Mouse (Mus musculus): ENCODE measurements around the gene Slc1a3. TPM values are rescaled to one million over a fixed set of nuclear protein-coding genes. Genes with fewer than 3 reads are reported as not detected.
A peak's percentile ranks its signal among the peaks of the same experiment; 100 is the strongest.

The Slc1a3 gene
- total and polyA plus RNA-seq, 3 experiments = 1.6 to 2.5 (median 1.9) TPM

DNA sequence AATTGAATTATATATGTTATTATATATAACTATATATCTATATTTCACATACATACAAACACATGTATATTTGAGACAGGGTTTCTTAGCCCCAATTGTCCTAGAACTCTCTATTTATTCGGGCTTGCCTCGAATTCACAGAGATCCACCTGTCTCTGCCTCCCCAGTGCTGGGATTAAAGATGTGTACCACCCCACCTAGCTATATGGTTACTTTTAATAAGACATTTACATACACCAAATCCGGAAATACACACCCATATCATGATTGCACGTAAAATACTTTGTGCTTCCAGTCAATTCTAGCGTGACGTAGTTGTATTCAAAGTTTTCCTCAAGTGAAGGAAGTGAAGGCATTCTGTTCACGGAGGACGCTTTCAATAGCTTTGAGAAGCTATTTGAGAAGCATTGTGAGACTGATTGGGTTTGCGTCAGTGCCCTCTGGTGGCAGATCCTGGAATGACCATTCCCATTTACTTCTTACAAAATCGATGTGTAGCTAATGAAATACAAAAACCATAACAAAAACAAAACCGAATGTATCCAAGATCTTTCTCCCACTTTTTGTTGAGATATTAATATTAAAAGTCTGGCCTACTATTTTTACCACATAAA, 121.0 kb downstream of the Slc1a3 start:
- Histone ChIP-seq H3K4me3 (no peak overlapping the region), H3K9ac (ENCODE audit: low read depth, low read length) (no peak overlapping the region), H3K4me1 (ENCODE audit: control insufficient read depth, insufficient read depth, low read length) (no peaks in the 10 kb centered on the region), H3K79me2 (replicated peaks; ENCODE audit: control insufficient read depth, insufficient read depth, low read length) (no peaks in the 10 kb centered on the region), H3K27ac (no peak overlapping the region), H3K27me3 (ENCODE audit: control insufficient read depth, insufficient read depth, low read length) (no peaks in the 10 kb centered on the region), H3K36me3 (ENCODE audit: control insufficient read depth, insufficient read depth, low read length) (no peaks in the 10 kb centered on the region)
- WGBS = 11% methylated on average over 11 of the region's 11 CpGs
- intact Hi-C loops (cut with DNase I) = loop anchor here (1.0 to 2.0 kb wide), 2 partner anchors 137 to 207 kb away; no protein-coding TSS in a partner anchor
- peak; percentile 44 to 72 for DNase-seq
- TF ChIP-seq POLR2A (IDR thresholded peaks at IDR 0.05; ENCODE audit: insufficient read depth, low read depth, low read length) (no peak), EP300 (IDR thresholded peaks at IDR 0.05; ENCODE audit: insufficient read depth, low read depth, low read length) (no peak), CTCF (IDR thresholded peaks at IDR 0.05) (no peak; the same call in 1 of the 2 replicates)

DNA sequence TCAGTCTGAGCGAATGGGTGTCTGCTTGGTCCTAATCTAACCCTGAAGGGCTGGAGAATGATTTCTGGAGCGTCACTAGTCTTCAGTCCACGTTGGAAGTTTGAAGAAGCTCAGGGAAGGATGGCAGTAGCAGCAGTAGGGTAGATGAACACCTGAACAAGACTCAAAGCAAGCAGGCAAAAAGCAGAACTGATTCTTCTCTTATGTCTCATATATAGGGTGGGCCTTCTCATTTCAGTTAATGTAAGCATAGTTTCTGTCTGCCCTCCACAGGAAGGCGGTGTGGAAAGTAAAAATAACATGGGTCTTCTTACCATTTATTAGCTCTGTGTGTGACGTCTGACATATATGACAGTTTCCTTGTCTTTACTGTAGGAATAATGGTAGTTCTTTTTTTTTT, 122.5 kb downstream of the Slc1a3 start:
- 91% methylated on average over 5 of the region's 5 CpGs for WGBS
- TF ChIP-seq POLR2A (IDR thresholded peaks at IDR 0.05; ENCODE audit: insufficient read depth, low read depth, low read length) (no peak), CTCF (IDR thresholded peaks at IDR 0.05) (no peak), EP300 (IDR thresholded peaks at IDR 0.05; ENCODE audit: insufficient read depth, low read depth, low read length) (no peak)
- Histone ChIP-seq H3K4me1 (ENCODE audit: control insufficient read depth, insufficient read depth, low read length) (no peaks in the 10 kb centered on the region), H3K27me3 (ENCODE audit: control insufficient read depth, insufficient read depth, low read length) (no peaks in the 10 kb centered on the region), H3K9ac (ENCODE audit: low read depth, low read length) (no peak overlapping the region), H3K36me3 (ENCODE audit: control insufficient read depth, insufficient read depth, low read length) (no peaks in the 10 kb centered on the region), H3K4me3 (no peak overlapping the region), H3K79me2 (replicated peaks; ENCODE audit: control insufficient read depth, insufficient read depth, low read length) (no peaks in the 10 kb centered on the region), H3K27ac (no peak overlapping the region)
- no peak for DNase-seq
- intact Hi-C loops (cut with DNase I) = loop anchor here (2.0 kb wide), 1 partner anchor 205 kb away; no protein-coding TSS in a partner anchor

- TF ChIP-seq CTCF (IDR thresholded peaks at IDR 0.05) = no peak
- TF ChIP-seq EP300 (IDR thresholded peaks at IDR 0.05; ENCODE audit: insufficient read depth, low read depth, low read length) = no peak
- no peak for TF ChIP-seq POLR2A (IDR thresholded peaks at IDR 0.05; ENCODE audit: insufficient read depth, low read depth, low read length)
- WGBS = 88% methylated on average over 9 of the region's 9 CpGs
- DNase-seq = no peak
- Histone ChIP-seq H3K9ac (ENCODE audit: low read depth, low read length) (no peak overlapping the region), H3K4me1 (ENCODE audit: control insufficient read depth, insufficient read depth, low read length) (no peaks in the 10 kb centered on the region), H3K4me3 (no peak overlapping the region), H3K27me3 (ENCODE audit: control insufficient read depth, insufficient read depth, low read length) (no peaks in the 10 kb centered on the region), H3K27ac (no peak overlapping the region), H3K79me2 (replicated peaks; ENCODE audit: control insufficient read depth, insufficient read depth, low read length) (no peaks in the 10 kb centered on the region), H3K36me3 (ENCODE audit: control insufficient read depth, insufficient read depth, low read length) (no peaks in the 10 kb centered on the region)
- intact Hi-C loops (cut with DNase I) = no loop called here
Observed at GRCm38 (mm10) chr15:8586822-8587281, 123.7 kb downstream of the Slc1a3 start.

Other genes with a start within 250 kb of the Slc1a3 start
- gene Gm2310, start 190.8 kb downstream of the Slc1a3 start, total RNA-seq (2021) = not detected
- not detected in 2 replicates for gene Gm2310, start 190.8 kb downstream of the Slc1a3 start, polyA plus RNA-seq (2012; rRNA removed)

Data from heart, adult 2 months (tissue).